Mouse (Mus musculus) thymus, postnatal 36 days (tissue): ENCODE results near the gene Foxd3.
A peak's percentile ranks its signal among the peaks of the same experiment; 100 is the strongest.

Experiments used
- DNase-seq, 2 experiments: peaks; one replicate each; pipeline ENCODE4 v3.0.0; 2022; ENCODE audit warnings: mixed read lengths in 2 of 2

Gene Foxd3

DNA sequence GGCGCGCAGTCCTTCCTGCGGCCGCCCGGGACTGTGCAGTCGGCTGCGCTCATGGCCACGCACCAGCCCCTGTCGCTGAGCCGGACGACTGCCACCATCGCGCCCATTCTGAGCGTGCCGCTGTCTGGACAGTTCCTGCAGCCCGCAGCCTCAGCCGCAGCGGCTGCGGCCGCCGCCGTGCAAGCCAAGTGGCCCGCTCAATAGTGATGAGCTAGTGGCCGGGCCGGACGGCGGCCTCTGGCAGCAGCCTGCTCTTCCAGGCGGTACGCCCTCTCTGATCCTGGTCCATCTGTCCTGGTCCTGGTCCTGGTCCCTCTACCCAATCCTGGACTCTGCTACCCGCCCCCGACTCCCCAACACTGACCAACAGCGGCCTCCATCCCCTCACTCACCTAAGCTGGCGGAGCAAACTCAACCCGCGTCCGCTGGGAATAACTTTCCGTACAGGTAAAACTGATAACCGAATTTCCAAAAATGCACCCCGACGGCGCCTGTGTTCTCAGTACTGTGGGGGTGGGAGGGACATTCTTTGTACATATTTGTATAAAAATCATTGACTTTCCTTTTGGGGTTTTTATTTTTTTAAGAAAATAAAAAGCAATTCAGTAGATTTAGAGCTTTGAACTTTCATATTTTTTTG, 1.9 kb downstream of the Foxd3 start:
- no peak for DNase-seq

- no peak for DNase-seq
These were observed 2.8 kb downstream of the Foxd3 start for GRCm38 (mm10) chr4:99658881-99659280.

DNA sequence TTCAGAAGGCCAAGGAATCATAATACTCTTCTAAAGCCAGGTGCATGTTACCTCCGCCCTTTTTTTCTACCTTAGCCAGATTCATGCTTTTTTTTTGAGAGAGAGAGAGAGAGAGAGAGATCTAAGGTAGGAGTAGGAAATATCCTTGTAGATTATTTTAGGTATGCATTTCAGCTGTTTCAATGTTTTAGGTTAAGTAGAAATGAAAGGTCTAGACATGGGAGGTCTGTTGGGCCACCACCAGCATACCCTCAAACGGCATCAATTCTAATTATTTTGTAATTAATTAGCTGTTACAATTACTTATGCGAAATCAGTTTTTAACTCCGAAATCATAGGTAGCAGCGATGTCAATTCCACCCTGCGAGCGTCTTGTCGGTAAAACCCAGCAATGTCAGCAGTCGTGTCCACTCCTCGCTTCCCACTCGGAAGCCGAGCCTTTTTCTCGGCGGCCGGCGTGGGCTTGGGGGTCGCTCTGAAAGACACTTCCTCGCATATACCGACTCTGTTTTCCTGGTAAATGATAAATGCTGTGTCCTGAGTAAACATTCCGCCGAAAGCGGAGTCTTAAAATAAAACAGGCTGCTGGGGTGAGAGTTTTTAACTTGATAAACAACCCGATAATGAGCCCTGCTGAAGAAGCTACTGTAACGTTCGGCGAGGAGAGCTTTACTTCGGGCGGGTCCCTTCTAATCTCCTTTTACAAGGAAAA, 3.4 kb downstream of the Foxd3 start:
- DNase-seq = no peak

GRCm38 (mm10) chr4:99660073-99660611, 4.0 kb downstream of the Foxd3 start:
- DNase-seq = no peak

DNA sequence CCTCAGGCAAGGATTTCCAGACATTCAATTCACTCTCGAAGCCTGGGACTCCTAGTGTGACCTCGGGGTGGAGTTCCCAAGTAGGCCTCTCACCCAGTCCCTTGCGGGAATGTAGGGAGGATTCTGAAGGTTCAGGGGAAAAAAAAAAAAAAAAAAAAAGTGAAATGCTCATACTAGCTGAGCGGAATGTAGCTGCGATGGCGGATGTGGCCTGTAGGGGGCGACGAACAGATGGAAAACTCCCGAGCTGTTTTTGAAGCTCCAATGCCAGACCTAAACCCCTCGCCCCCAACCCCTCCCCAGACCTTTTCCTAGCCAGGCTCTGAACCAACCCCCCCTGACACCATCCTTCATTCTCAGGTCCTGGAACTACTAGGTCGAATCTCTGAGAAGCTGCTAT, 4.9 kb downstream of the Foxd3 start:
- DNase-seq = peak; percentile 47 to 58

DNA sequence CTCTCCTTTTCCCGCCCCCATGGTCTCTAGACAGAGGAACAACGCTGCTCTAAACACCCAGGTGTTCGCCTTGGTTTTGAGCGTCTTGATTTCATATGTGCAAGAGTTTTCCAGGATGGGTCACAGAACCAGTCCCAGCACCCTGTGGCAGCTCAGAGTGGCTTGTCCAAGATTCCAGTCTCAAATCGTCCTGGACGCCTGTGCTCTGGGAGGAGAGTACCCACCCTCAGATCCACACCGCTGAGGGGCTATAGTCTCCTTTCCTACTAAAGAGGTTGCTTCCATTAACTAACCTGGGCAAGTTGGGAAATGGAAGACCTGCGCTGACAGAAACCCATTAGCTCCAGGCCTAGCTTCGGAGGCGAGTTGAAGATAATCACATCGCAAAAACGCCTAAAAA, 5.9 kb downstream of the Foxd3 start:
- DNase-seq = no peak

DNA sequence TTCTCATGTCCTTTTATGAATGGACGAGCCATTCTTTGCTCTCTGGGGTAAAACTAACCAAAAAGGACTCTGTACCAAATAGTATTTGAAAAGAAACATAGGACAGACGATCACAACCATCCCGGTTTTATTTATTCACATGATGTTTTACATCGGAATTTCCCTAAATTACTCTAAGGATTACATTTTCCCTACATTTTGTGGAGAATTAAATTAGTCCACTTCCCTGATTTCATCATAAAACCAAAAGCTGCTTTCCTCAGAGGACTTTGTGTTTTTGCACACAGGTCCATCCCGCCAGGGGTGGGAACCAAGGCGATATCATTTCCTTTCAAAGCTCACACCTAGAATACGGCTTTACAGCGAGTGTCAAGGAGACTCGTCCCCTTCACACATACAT, 6.3 kb downstream of the Foxd3 start:
- no peak for DNase-seq

- no peak for DNase-seq
These were observed 6.9 kb downstream of the Foxd3 start for GRCm38 (mm10) chr4:99662841-99663567.

GRCm38 (mm10) chr4:99663710-99664109, 7.6 kb downstream of the Foxd3 start:
- DNase-seq = no peak

DNA sequence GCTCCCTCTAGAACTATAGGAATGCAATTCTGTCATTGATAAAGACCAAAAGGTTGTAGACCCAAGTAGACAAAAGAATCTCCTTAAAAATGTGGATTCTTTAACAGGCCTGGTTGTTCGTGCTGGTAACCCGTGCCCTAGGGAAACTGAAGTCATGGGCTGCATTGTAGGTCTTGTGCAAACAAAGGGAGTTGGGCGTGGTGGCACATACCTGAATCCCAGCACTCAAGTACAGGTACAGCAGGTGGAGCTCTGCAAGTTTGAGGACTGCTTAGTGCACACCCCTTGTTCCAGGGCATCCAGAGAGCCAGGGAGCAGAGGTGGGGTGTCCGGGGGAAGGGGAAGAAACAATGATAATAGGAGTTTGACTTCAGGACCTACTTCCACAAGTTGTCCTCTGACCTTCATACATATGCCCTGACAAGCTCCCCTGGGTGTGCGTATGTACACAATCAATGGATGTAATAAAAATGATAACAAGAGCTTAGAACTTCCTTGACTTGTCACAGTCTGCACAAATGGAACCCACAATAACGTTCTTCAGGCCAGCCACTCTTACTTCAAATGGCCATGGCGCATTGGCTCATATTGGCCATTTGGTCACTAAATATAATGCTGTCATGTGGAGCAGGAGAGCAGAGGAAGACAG, 14.2 kb downstream of the Foxd3 start:
- no peak for DNase-seq

DNA sequence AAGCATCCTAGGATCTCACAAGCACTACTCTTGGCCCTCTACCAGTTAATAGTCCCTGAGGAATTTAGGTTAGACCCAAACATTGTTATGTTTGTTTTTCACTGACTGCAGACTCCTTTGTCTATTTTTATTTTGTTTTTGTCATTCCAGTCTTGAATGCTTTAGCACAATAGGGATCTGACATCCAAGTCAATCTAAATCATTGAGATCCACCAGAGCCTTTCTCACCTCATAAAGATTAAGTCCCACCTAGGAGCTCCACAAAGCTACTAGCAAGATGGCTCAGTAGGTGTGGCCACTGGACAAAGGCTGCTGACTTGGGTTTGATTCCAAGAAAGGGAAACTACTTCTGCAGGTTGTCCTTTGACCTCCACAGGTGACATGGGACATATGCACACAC, 19.1 kb downstream of the Foxd3 start:
- DNase-seq = no peak

- no peak for DNase-seq
These were observed 27.8 kb downstream of the Foxd3 start for GRCm38 (mm10) chr4:99683941-99684340.

GRCm38 (mm10) chr4:99686308-99686707, 30.2 kb downstream of the Foxd3 start:
- no peak for DNase-seq
